Mouse (Mus musculus): Measurements from ENCODE around the gene Ehbp1l1. TPM values are rescaled to one million over a fixed set of nuclear protein-coding genes. Genes with fewer than 3 reads are reported as not detected.
A peak's percentile ranks its signal among the peaks of the same experiment; 100 is the strongest.

The Ehbp1l1 gene
- polyA plus RNA-seq (2014; fragmentation: Nextera tagmentation; extraction: Ambion mirVana) = 8.8 and 11.5 TPM in 2 replicates

DNA sequence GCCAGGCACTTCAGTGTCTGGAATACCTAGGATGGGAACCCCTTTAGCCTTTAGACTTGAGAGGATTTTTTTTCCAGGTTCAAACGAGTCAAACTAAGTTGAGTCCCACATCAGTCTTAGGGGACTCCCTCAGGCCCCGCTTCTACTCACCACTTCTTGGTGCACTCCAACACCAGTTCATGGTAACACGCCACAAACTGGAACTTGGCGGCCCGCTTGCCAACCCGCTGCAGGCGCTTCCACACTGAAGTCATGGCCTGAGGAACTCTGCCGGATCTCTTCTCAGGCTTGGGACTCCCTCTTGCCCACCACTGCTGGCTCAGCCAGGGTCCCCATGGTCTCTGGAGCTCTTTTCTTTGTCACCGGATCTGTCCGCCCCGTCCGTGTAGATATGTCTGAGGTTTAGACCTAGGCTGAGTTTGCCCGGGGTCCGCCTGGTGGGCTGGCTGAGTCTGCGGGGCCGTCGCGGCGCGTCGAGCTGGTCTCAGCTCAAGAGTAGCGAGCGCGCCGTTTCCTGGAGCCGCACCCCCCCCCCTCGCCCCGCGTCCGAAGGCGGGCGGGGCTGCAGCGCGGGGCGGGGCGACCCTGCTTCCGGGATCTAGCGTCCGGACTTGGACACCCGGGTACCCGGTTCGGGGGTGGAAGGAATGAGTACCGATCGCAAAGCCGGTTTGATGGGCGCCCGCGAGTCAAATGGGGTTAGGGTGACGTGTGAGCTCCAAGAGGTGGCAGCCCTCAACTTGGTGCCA lies at the start of gene Ehbp1l1:
TSS of gene Ehbp1l1 (minus strand) at position 551 of the 749 bp plus-strand sequence.
- Histone ChIP-seq H3K27me3 (ENCODE audit: control insufficient read depth, insufficient read depth, low read length) (no peaks in the 10 kb centered on the region), H3K4me2 (replicated peaks; ENCODE audit: low read depth, low read length) (peak within 1 kb of the TSS; percentile 91), H3K27ac (ENCODE audit: low read depth, low read length) (peak within 1 kb of the TSS; percentile 73), H3K36me3 (ENCODE audit: control insufficient read depth, insufficient read depth, low read length) (peaks cover 24% of the 10 kb centered on the region), H3K4me3 (ENCODE audit: low read length) (peak within 1 kb of the TSS; percentile 37), H3K9me3 (ENCODE audit: control insufficient read depth, low read length) (no peaks in the 10 kb centered on the region), H3K4me1 (ENCODE audit: control insufficient read depth, insufficient read depth, low read length) (peaks cover 45% of the 10 kb centered on the region), H3K9ac (ENCODE audit: low read depth, low read length) (peak within 1 kb of the TSS; percentile 61)
- 11% methylated on average over 48 of the region's 49 CpGs for WGBS
- ATAC-seq (ENCODE audit: low FRiP score, low TSS enrichment) = 0 out of 2 replicates have a peak, but pooled peaks have one; percentile 6

DNA sequence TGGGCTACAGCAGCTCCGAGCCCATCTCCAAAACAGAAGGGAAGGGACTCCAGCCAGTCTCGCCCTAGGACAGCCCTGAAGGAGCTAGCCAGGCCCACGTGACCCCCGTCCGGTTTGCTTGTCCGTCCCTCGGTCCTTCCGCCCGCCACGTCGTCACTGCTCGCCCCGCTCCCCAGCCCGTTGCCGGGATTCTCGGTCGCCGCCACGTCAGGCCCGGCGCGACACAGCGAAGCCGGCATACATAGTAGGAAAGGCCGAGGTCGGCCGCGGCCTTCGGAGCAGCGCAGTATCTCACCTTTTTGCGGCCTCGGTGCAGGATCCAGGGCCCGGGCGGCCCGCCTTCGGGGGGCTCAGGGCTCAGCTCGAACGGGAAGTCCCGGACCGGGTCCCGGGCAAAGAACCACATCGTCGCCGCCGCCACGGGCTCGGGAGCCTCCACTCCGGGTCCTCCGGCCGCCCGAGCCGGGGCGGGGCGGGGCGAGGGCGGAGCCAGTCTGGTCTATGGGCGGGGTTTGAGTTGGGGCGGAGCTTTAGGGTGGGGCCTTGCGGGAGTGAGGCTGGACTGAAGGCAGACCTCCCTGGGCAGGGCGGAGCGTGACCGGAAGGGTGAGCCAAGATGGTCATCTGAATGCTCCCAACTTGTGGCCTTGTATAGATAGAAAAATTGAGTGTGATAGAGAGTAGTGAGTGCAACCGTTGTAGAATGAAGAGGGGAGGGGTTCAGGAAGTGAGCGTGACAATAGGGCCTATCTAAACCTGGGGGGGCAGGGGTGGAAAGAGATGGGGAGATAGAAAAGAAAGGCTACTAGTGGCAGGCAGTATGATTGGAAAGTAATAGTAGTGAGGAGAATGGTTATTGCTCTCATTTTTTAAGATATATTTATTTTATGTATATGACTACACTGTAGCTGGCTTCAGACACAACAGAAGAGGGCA lies 45.1 kb upstream of the Ehbp1l1 start, which contains the start of gene Scyl1:
TSS of gene Scyl1 (minus strand) at position 495 of the 936 bp plus-strand sequence.
- Histone ChIP-seq H3K36me3 (ENCODE audit: control insufficient read depth, insufficient read depth, low read length) (peaks cover 32% of the 10 kb centered on the region), H3K27me3 (ENCODE audit: control insufficient read depth, insufficient read depth, low read length) (no peaks in the 10 kb centered on the region), H3K4me2 (replicated peaks; ENCODE audit: low read depth, low read length) (peak within 1 kb of the TSS; percentile 85), H3K4me3 (ENCODE audit: low read length) (peak within 1 kb of the TSS; percentile 69), H3K27ac (ENCODE audit: low read depth, low read length) (peak within 1 kb of the TSS; percentile 37; the same call in 1 of the 2 replicates), H3K9ac (ENCODE audit: low read depth, low read length) (peak within 1 kb of the TSS; percentile 76), H3K9me3 (ENCODE audit: control insufficient read depth, low read length) (no peaks in the 10 kb centered on the region), H3K4me1 (ENCODE audit: control insufficient read depth, insufficient read depth, low read length) (peaks cover 9% of the 10 kb centered on the region)
- WGBS = under 1% methylated on average over 64 of the region's 64 CpGs
- peak; percentile 97 for ATAC-seq (ENCODE audit: low FRiP score, low TSS enrichment)

DNA sequence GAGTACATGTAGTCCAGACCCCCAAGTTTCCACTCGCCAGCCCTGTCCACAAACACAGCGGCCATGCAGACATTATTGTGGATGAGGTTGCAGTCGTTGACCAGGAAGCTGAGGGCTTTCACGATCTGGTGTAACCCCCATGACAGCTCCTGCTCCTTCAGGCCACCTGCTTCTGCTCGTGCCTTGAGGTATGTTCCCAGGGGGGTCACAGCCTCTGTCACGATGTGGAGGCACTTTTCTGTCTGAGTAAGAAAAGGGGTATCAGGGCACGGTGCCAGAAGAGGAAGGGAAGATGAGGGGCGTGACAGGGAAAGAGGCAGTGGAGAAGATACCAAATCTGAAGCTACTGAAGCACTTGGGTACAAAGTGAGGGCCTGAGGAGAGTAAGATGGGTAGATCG lies 44.2 kb upstream of the Ehbp1l1 start:
- Histone ChIP-seq H3K27me3 (ENCODE audit: control insufficient read depth, insufficient read depth, low read length) (no peaks in the 10 kb centered on the region), H3K9ac (ENCODE audit: low read depth, low read length) (peak overlapping the region; percentile 76), H3K4me1 (ENCODE audit: control insufficient read depth, insufficient read depth, low read length) (peaks cover 9% of the 10 kb centered on the region), H3K4me2 (replicated peaks; ENCODE audit: low read depth, low read length) (peak overlapping the region; percentile 85), H3K9me3 (ENCODE audit: control insufficient read depth, low read length) (no peaks in the 10 kb centered on the region), H3K27ac (ENCODE audit: low read depth, low read length) (peak overlapping the region; percentile 37; the same call in 1 of the 2 replicates), H3K4me3 (ENCODE audit: low read length) (peak overlapping the region; percentile 69), H3K36me3 (ENCODE audit: control insufficient read depth, insufficient read depth, low read length) (peaks cover 41% of the 10 kb centered on the region)
- no peak for ATAC-seq (ENCODE audit: low FRiP score, low TSS enrichment)
- 45% methylated on average over 9 of the region's 9 CpGs for WGBS

DNA sequence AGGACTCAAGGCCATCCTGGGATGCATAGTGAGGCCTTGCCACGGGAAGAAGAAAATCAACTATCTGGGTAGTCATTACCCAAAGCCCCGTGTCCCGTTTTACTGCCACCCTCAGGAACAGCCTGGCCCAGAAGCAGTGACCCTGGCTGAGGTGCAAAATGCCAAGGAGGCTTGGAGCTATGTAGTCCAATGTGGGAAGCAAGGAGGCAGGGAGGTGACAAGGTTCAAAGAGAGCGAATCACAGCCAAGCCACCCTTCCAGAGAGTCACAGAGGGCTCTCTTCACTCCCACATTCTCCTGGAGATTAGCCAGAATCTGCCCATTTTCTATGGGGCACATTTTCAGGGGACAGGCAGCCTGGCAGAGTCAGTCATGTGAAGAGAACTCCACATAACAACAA lies 41.2 kb upstream of the Ehbp1l1 start:
- H3K4me1 ChIP-seq (ENCODE audit: control insufficient read depth, insufficient read depth, low read length) = peaks cover 9% of the 10 kb centered on the region
- H3K9ac ChIP-seq (ENCODE audit: low read depth, low read length) = no peak overlapping the region
- no peaks in the 10 kb centered on the region for H3K27me3 ChIP-seq (ENCODE audit: control insufficient read depth, insufficient read depth, low read length)
- H3K27ac ChIP-seq (ENCODE audit: low read depth, low read length) = no peak overlapping the region
- no peaks in the 10 kb centered on the region for H3K9me3 ChIP-seq (ENCODE audit: control insufficient read depth, low read length)
- no peak for ATAC-seq (ENCODE audit: low FRiP score, low TSS enrichment)
- H3K4me2 ChIP-seq (replicated peaks; ENCODE audit: low read depth, low read length) = no peak overlapping the region
- no peak overlapping the region for H3K4me3 ChIP-seq (ENCODE audit: low read length)
- H3K36me3 ChIP-seq (ENCODE audit: control insufficient read depth, insufficient read depth, low read length) = peaks cover 69% of the 10 kb centered on the region
- WGBS = 82% methylated on average over 4 of the region's 4 CpGs

DNA sequence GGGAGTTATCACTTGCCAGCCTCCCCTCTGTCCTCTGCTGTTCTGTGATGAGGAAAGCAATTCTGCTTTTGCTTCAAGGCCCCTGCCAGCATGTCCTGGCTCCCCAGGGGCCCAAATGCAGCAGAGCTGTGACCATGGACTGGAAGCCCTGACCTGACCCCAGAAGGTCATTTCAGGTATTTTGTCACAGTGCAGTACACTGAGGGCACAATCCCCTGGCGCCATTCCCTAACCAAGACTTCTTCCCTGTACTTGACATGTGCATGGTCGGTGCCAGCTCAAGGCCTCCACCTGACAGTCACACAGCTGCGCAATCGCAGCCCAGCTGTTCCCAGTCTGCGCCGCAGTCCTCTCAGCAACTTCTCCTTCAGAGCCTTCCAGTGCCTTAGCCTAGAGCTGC lies 37.0 kb upstream of the Ehbp1l1 start:
- Histone ChIP-seq H3K9me3 (ENCODE audit: control insufficient read depth, low read length) (no peaks in the 10 kb centered on the region), H3K4me2 (replicated peaks; ENCODE audit: low read depth, low read length) (no peak overlapping the region), H3K9ac (ENCODE audit: low read depth, low read length) (no peak overlapping the region), H3K4me1 (ENCODE audit: control insufficient read depth, insufficient read depth, low read length) (no peaks in the 10 kb centered on the region), H3K27ac (ENCODE audit: low read depth, low read length) (no peak overlapping the region), H3K4me3 (ENCODE audit: low read length) (no peak overlapping the region), H3K27me3 (ENCODE audit: control insufficient read depth, insufficient read depth, low read length) (no peaks in the 10 kb centered on the region), H3K36me3 (ENCODE audit: control insufficient read depth, insufficient read depth, low read length) (peaks cover 95% of the 10 kb centered on the region)
- ATAC-seq (ENCODE audit: low FRiP score, low TSS enrichment) = no peak
- 95% methylated on average over 6 of the region's 6 CpGs for WGBS

DNA sequence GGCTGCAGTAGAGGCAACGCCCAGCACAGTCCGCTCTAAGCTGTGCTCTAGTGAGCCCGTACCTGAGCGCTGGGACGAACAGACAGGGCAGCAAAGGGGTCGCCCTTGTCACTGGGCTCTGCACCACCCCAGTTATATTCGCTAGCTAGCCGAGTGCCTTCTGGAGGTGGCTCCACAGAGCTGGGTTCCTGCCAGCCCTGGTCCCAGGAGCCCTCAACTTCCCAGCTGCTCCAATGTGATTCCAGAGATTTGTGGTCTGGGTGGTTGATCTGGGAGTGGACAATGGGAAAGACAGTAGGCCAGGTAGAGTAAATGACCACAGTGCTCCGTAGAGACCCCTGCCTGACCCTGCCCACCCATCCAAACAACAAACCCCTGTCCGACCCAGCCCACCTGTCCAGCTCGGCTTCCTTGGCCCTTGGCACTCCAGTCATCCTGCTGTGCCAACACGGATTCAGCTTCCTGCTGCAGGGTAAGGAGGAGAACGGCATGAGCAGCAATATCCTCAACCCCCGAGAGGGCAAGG lies 32.8 kb upstream of the Ehbp1l1 start:
- Histone ChIP-seq H3K4me3 (ENCODE audit: low read length) (no peak overlapping the region), H3K27me3 (ENCODE audit: control insufficient read depth, insufficient read depth, low read length) (peaks cover 13% of the 10 kb centered on the region; the same call in 1 of the 2 replicates), H3K27ac (ENCODE audit: low read depth, low read length) (no peak overlapping the region), H3K36me3 (ENCODE audit: control insufficient read depth, insufficient read depth, low read length) (peaks cover 65% of the 10 kb centered on the region), H3K9ac (ENCODE audit: low read depth, low read length) (no peak overlapping the region), H3K9me3 (ENCODE audit: control insufficient read depth, low read length) (no peaks in the 10 kb centered on the region), H3K4me1 (ENCODE audit: control insufficient read depth, insufficient read depth, low read length) (peaks cover 13% of the 10 kb centered on the region), H3K4me2 (replicated peaks; ENCODE audit: low read depth, low read length) (no peak overlapping the region)
- ATAC-seq (ENCODE audit: low FRiP score, low TSS enrichment) = no peak
- 87% methylated on average over 14 of the region's 14 CpGs for WGBS

DNA sequence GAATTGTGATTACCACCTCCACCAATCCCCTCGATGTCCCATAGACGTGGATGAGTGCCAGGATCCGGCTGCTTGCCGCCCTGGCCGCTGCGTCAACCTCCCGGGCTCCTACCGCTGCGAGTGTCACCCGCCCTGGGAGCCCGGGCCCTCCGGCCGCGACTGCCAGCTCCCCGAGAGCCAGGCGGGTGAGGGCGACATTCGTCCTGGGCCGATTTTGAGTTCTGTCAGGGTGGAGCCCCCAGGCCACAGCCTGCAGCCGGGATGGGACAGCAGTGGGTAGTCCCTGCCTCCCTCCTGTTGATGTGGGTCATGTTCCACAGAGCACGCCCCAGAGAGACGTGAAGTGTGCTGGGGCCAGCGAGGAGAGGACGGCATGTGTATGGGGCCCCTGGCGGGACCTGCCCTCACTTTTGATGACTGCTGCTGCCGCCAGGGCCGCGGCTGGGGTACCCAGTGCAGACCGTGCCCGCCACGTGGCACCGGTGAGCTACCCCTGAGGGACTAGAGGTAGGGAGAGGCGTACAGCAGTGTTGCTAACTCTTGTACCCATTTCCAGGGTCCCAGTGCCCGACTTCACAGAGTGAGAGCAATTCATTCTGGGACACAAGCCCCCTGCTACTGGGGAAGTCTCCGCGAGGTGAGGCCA lies 31.0 kb upstream of the Ehbp1l1 start:
- H3K36me3 ChIP-seq (ENCODE audit: control insufficient read depth, insufficient read depth, low read length) = peaks cover 49% of the 10 kb centered on the region
- peak; percentile 47 for ATAC-seq (ENCODE audit: low FRiP score, low TSS enrichment)
- peaks cover 13% of the 10 kb centered on the region; the same call in 1 of the 2 replicates for H3K27me3 ChIP-seq (ENCODE audit: control insufficient read depth, insufficient read depth, low read length)
- peak overlapping the region; percentile 45 for H3K4me2 ChIP-seq (replicated peaks; ENCODE audit: low read depth, low read length)
- no peak overlapping the region for H3K27ac ChIP-seq (ENCODE audit: low read depth, low read length)
- H3K4me1 ChIP-seq (ENCODE audit: control insufficient read depth, insufficient read depth, low read length) = peaks cover 13% of the 10 kb centered on the region
- H3K9me3 ChIP-seq (ENCODE audit: control insufficient read depth, low read length) = no peaks in the 10 kb centered on the region
- WGBS = 13% methylated on average over 34 of the region's 36 CpGs
- peak overlapping the region; percentile 40 for H3K9ac ChIP-seq (ENCODE audit: low read depth, low read length)
- peak overlapping the region; percentile 27 for H3K4me3 ChIP-seq (ENCODE audit: low read length)

DNA sequence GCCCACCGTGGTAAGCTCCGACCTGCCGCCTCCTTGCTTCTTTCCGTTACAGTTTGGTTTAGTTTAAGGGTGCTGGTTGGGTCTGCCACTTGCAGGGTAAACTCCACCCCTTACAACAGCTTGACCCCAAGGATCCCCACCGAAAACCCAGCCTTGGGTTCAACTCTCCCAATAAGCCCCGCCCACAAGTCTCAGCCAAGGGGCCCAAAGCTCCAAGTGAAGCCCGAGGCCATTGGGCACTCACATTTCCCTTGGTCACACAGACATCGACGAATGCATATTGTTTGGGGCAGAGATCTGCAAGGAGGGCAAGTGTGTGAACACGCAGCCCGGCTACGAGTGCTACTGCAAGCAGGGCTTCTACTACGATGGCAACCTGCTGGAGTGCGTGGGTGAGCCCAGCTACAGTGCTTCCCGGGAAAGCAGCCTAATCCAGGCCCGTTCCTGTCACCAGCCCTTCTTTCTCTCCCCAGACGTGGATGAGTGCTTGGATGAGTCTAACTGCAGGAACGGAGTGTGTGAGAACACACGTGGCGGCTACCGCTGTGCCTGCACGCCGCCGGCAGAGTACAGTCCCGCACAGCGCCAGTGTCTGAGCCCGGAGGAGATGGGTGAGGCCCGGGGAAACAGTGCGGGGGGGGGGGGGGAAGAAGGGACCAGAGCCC lies 30.3 kb upstream of the Ehbp1l1 start:
- Histone ChIP-seq H3K27ac (ENCODE audit: low read depth, low read length) (no peak overlapping the region), H3K4me3 (ENCODE audit: low read length) (peak overlapping the region; percentile 27), H3K4me2 (replicated peaks; ENCODE audit: low read depth, low read length) (peak overlapping the region; percentile 45), H3K9me3 (ENCODE audit: control insufficient read depth, low read length) (no peaks in the 10 kb centered on the region), H3K36me3 (ENCODE audit: control insufficient read depth, insufficient read depth, low read length) (peaks cover 42% of the 10 kb centered on the region), H3K9ac (ENCODE audit: low read depth, low read length) (peak overlapping the region; percentile 40; the same call in 1 of the 2 replicates), H3K4me1 (ENCODE audit: control insufficient read depth, insufficient read depth, low read length) (peaks cover 17% of the 10 kb centered on the region), H3K27me3 (ENCODE audit: control insufficient read depth, insufficient read depth, low read length) (peaks cover 16% of the 10 kb centered on the region; the same call in 1 of the 2 replicates)
- WGBS = 12% methylated on average over 26 of the region's 29 CpGs
- ATAC-seq (ENCODE audit: low FRiP score, low TSS enrichment) = peak; percentile 46

Data from kidney, embryonic 14.5 days (tissue).